ENCODE assay signal across 21 mouse cellular contexts in genomic region chr16:91858695-91859094, GRCm38 (mm10).
"Had no signal": no experiment of that assay in that cellular context is flagged by ENCODE, and none has a peak within 500 bp of the region (broad histone marks: within the 10 kb centered on the region; RNA-seq: fewer than 3 reads in every experiment).

No protein-coding gene starts in this region.

- DNase-seq: kidney, adult 18-20 months; kidney, adult 9 months; kidney, postnatal 14 days; kidney, postnatal 4 days; left cerebral cortex, postnatal 4 days; lung, adult 18-20 months; lung, postnatal 10 days; lung, postnatal 36 days; midbrain, embryonic 14.5 days; retina, postnatal 1 day; right cerebral cortex, postnatal 25 days; spleen, adult 18-20 months; thymus, postnatal 25 days had no signal

- H3K36me3 ChIP-seq: stomach, embryonic 15.5 days had no signal

- H3K9me3 ChIP-seq: limb, embryonic 12.5 days; limb, embryonic 15.5 days; lung, embryonic 15.5 days; neural tube, embryonic 12.5 days; stomach, embryonic 15.5 days had no signal

- H3K9ac ChIP-seq: limb, embryonic 12.5 days; limb, embryonic 15.5 days; liver, embryonic 14.5 days; lung, embryonic 15.5 days; neural tube, embryonic 12.5 days; stomach, embryonic 15.5 days had no signal

- H3K27ac ChIP-seq: limb, embryonic 12.5 days; limb, embryonic 15.5 days; liver, embryonic 14.5 days; lung, embryonic 15.5 days; neural tube, embryonic 12.5 days; stomach, embryonic 15.5 days had no signal

- H3K27me3 ChIP-seq: limb, embryonic 12.5 days; limb, embryonic 15.5 days; lung, embryonic 15.5 days; neural tube, embryonic 12.5 days; stomach, embryonic 15.5 days had no signal

- H3K4me3 ChIP-seq: limb, embryonic 12.5 days; limb, embryonic 15.5 days; lung, embryonic 15.5 days; neural tube, embryonic 12.5 days; stomach, embryonic 15.5 days had no signal

- H3K4me2 ChIP-seq: limb, embryonic 12.5 days; limb, embryonic 15.5 days; liver, embryonic 11.5 days; lung, embryonic 15.5 days; midbrain, embryonic 11.5 days; neural tube, embryonic 12.5 days; stomach, embryonic 15.5 days had no signal
